Mouse (Mus musculus): Measurements from ENCODE around the gene Cfap74. TPM values are rescaled to one million over a fixed set of nuclear protein-coding genes. Genes with fewer than 3 reads are reported as not detected.

The Cfap74 gene
- 1.5 and 1.8 TPM in 2 replicates for polyA plus RNA-seq (2015; fragmentation: Nextera tagmentation; extraction: Ambion mirVana)

- Histone ChIP-seq H3K4me3 (ENCODE audit: low read length) (peak within 1 kb of the TSS; percentile 54), H3K4me1 (ENCODE audit: insufficient read depth, low read length) (peaks cover 6% of the 10 kb centered on the region; the same call in 1 of the 2 replicates), H3K9me3 (ENCODE audit: low read length) (peaks cover 2% of the 10 kb centered on the region; the same call in 1 of the 2 replicates), H3K27ac (ENCODE audit: low read length) (no peak within 1 kb of the TSS), H3K36me3 (ENCODE audit: insufficient read depth, low read length) (no peaks in the 10 kb centered on the region), H3K4me2 (replicated peaks; ENCODE audit: low read depth, low read length) (peak within 1 kb of the TSS; percentile 74), H3K9ac (replicated peaks; ENCODE audit: low read length) (peak within 1 kb of the TSS; percentile 49), H3K27me3 (ENCODE audit: insufficient read depth, low read length) (no peaks in the 10 kb centered on the region)
- under 1% methylated on average over 35 of the region's 35 CpGs for WGBS
- peak; percentile 97 for ATAC-seq (ENCODE audit: low FRiP score, low TSS enrichment)
Observed at GRCm38 (mm10) chr4:155409058-155409776, at the start of gene Cfap74. Gene Cfap74, plus strand, starts transcription at chr4:155409190.

DNA sequence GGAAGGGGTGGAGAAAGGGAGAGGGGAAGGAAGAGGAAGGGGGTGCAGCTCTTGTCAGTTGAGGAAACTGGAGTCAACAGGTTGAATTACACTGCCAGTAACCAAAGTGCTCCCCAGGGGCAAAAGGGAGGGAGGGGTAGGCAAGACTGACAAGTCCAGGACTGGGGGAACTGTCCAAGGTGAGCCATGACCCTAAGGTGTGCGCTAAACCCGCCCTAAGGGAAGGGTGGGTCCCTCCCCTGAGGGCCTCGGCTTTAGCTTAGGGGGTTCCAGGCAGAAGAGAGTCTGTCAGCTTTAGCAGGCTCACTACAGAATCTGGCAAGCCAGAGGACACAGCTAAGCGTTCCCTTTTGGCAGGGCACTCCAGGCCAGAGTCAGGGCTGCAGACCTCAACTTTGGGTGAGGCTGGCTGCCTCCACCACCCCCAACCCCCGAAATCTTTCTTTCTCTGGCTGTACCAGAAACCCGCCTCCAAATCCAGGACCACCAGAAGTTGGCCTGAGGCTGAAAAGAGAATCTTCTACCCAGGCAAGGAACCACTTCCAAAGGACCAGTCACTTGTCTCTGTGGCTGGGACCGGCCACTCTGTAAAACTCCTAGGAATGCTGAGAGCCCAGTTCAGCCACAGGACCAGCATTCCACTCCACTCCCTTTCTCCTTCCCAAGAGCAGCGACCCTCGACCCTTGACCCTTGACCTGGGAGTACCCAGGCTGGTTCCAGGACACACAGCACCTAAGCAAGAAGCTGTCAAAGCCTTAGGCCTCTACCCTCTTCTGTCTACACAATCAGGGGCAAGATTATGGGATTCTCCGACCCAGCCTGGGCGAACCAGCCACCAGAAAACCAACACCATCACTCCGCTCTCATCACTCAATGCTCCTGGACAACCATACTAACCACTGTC lies 49.2 kb upstream of the Cfap74 start:
- Histone ChIP-seq H3K4me1 (ENCODE audit: insufficient read depth, low read length) (0 out of 2 replicates have a peak, but pooled peaks cover 12% of the 10 kb centered on the region), H3K9ac (replicated peaks; ENCODE audit: low read length) (no peak overlapping the region), H3K27me3 (ENCODE audit: insufficient read depth, low read length) (peaks cover 61% of the 10 kb centered on the region), H3K27ac (ENCODE audit: low read length) (no peak overlapping the region), H3K9me3 (ENCODE audit: low read length) (no peaks in the 10 kb centered on the region), H3K36me3 (ENCODE audit: insufficient read depth, low read length) (no peaks in the 10 kb centered on the region), H3K4me2 (replicated peaks; ENCODE audit: low read depth, low read length) (peak overlapping the region; percentile 61), H3K4me3 (ENCODE audit: low read length) (peak overlapping the region; percentile 58; the same call in 1 of the 2 replicates)
- ATAC-seq (ENCODE audit: low FRiP score, low TSS enrichment), result no peak
- 51% methylated on average over 12 of the region's 12 CpGs for WGBS

DNA sequence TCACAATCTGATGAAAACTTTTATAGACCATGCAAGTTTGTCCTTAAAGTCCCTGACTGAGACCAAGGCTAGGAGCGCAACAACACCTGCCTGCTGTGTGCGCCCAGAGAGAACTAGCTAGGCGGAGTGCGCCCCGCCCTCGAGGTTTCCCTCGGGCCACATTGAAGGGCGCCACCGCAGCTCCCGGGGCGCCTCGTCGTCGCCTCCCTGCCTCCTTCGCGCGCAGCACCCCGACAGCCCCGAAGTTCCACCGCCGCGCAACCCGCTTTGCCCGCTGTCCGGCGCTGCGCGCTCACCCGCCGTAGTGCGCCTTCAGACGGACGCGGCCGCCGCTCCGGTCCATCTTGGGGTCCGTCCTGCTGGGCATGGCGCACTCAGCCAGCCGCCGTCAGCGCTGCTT lies 48.1 kb upstream of the Cfap74 start:
- Histone ChIP-seq H3K4me2 (replicated peaks; ENCODE audit: low read depth, low read length) (peak overlapping the region; percentile 61), H3K27me3 (ENCODE audit: insufficient read depth, low read length) (peaks cover 61% of the 10 kb centered on the region), H3K9me3 (ENCODE audit: low read length) (no peaks in the 10 kb centered on the region), H3K4me1 (ENCODE audit: insufficient read depth, low read length) (0 out of 2 replicates have a peak, but pooled peaks cover 12% of the 10 kb centered on the region), H3K27ac (ENCODE audit: low read length) (peak overlapping the region; percentile 70; the same call in 1 of the 2 replicates), H3K4me3 (ENCODE audit: low read length) (peak overlapping the region; percentile 58), H3K36me3 (ENCODE audit: insufficient read depth, low read length) (no peaks in the 10 kb centered on the region), H3K9ac (replicated peaks; ENCODE audit: low read length) (peak overlapping the region; percentile 67)
- ATAC-seq (ENCODE audit: low FRiP score, low TSS enrichment), result peak; percentile 35
- WGBS, result 1% methylated on average over 40 of the region's 42 CpGs

GRCm38 (mm10) chr4:155361303-155361791 lies 47.6 kb upstream of the Cfap74 start, which contains the start of gene Prkcz:
Gene Prkcz, minus strand, starts transcription at chr4:155361361.
- Histone ChIP-seq H3K27ac (ENCODE audit: low read length) (peak within 1 kb of the TSS; percentile 70; the same call in 1 of the 2 replicates), H3K9me3 (ENCODE audit: low read length) (no peaks in the 10 kb centered on the region), H3K27me3 (ENCODE audit: insufficient read depth, low read length) (peaks cover 61% of the 10 kb centered on the region), H3K4me1 (ENCODE audit: insufficient read depth, low read length) (0 out of 2 replicates have a peak, but pooled peaks cover 12% of the 10 kb centered on the region), H3K4me2 (replicated peaks; ENCODE audit: low read depth, low read length) (peak within 1 kb of the TSS; percentile 61), H3K9ac (replicated peaks; ENCODE audit: low read length) (peak within 1 kb of the TSS; percentile 67), H3K4me3 (ENCODE audit: low read length) (peak within 1 kb of the TSS; percentile 58), H3K36me3 (ENCODE audit: insufficient read depth, low read length) (no peaks in the 10 kb centered on the region)
- WGBS, result under 1% methylated on average over 45 of the region's 51 CpGs
- ATAC-seq (ENCODE audit: low FRiP score, low TSS enrichment), result peak; percentile 98

GRCm38 (mm10) chr4:155362443-155362842 lies 46.5 kb upstream of the Cfap74 start:
- Histone ChIP-seq H3K36me3 (ENCODE audit: insufficient read depth, low read length) (no peaks in the 10 kb centered on the region), H3K27me3 (ENCODE audit: insufficient read depth, low read length) (peaks cover 61% of the 10 kb centered on the region), H3K9ac (replicated peaks; ENCODE audit: low read length) (no peak overlapping the region), H3K4me2 (replicated peaks; ENCODE audit: low read depth, low read length) (peak overlapping the region; percentile 61; the same call in 1 of the 2 replicates), H3K27ac (ENCODE audit: low read length) (no peak overlapping the region), H3K4me1 (ENCODE audit: insufficient read depth, low read length) (0 out of 2 replicates have a peak, but pooled peaks cover 18% of the 10 kb centered on the region), H3K4me3 (ENCODE audit: low read length) (peak overlapping the region; percentile 58), H3K9me3 (ENCODE audit: low read length) (no peaks in the 10 kb centered on the region)
- ATAC-seq (ENCODE audit: low FRiP score, low TSS enrichment), result no peak
- WGBS, result 43% methylated on average over 5 of the region's 5 CpGs

DNA sequence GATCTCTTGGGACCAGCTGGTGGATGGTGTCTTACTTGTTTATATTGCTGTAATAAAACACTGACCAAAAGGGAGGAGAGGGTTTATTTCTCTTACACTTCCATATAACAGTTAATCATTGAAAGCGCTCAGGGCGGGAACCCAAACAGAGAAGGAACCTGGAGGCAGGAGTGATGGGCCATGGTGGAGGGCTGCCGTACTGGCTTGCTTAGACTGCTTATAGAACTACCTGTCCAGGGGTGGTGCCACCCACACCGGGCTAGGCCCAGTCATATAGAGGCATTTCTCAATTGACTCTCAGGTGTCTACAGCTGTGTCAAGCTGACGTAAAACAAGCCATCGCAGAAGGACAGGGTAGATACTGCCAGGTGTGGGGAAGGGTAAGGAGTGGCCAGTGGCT lies 42.2 kb upstream of the Cfap74 start:
- Histone ChIP-seq H3K27ac (ENCODE audit: low read length) (no peak overlapping the region), H3K36me3 (ENCODE audit: insufficient read depth, low read length) (no peaks in the 10 kb centered on the region), H3K4me1 (ENCODE audit: insufficient read depth, low read length) (0 out of 2 replicates have a peak, but pooled peaks cover 13% of the 10 kb centered on the region), H3K27me3 (ENCODE audit: insufficient read depth, low read length) (peaks cover 27% of the 10 kb centered on the region), H3K9ac (replicated peaks; ENCODE audit: low read length) (no peak overlapping the region), H3K4me3 (ENCODE audit: low read length) (no peak overlapping the region), H3K9me3 (ENCODE audit: low read length) (no peaks in the 10 kb centered on the region), H3K4me2 (replicated peaks; ENCODE audit: low read depth, low read length) (no peak overlapping the region)
- no peak for ATAC-seq (ENCODE audit: low FRiP score, low TSS enrichment)
- 43% methylated on average over 6 of the region's 6 CpGs for WGBS

GRCm38 (mm10) chr4:155367739-155368138 lies 41.3 kb upstream of the Cfap74 start:
- Histone ChIP-seq H3K36me3 (ENCODE audit: insufficient read depth, low read length) (no peaks in the 10 kb centered on the region), H3K4me3 (ENCODE audit: low read length) (no peak overlapping the region), H3K9ac (replicated peaks; ENCODE audit: low read length) (no peak overlapping the region), H3K9me3 (ENCODE audit: low read length) (no peaks in the 10 kb centered on the region), H3K27me3 (ENCODE audit: insufficient read depth, low read length) (peaks cover 17% of the 10 kb centered on the region), H3K4me1 (ENCODE audit: insufficient read depth, low read length) (0 out of 2 replicates have a peak, but pooled peaks cover 7% of the 10 kb centered on the region), H3K4me2 (replicated peaks; ENCODE audit: low read depth, low read length) (no peak overlapping the region), H3K27ac (ENCODE audit: low read length) (no peak overlapping the region)
- 77% methylated on average over 9 of the region's 9 CpGs for WGBS
- ATAC-seq (ENCODE audit: low FRiP score, low TSS enrichment), result no peak

DNA sequence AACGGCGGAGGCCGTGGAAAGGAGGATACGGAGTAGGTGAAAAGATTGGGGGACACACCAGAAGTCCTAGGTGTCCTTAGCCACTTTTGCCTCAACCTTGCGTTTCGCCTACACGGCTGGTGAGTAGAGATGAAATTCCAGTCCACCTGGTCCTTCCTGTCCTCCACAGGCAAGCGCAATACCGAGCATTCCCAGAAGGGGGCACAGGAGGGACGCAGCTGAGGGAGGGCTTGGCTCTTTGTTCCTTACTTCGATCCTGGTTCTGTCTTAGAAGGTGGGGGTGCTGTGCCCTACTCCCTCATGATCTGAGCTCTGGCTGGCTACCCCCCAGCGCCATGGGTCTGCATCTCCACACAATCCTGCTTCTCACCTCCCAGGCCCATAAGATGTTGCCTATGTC lies 40.3 kb upstream of the Cfap74 start:
- H3K36me3 ChIP-seq (ENCODE audit: insufficient read depth, low read length), result no peaks in the 10 kb centered on the region
- no peak overlapping the region for H3K9ac ChIP-seq (replicated peaks; ENCODE audit: low read length)
- no peaks in the 10 kb centered on the region for H3K9me3 ChIP-seq (ENCODE audit: low read length)
- H3K4me2 ChIP-seq (replicated peaks; ENCODE audit: low read depth, low read length), result no peak overlapping the region
- ATAC-seq (ENCODE audit: low FRiP score, low TSS enrichment), result no peak
- H3K4me3 ChIP-seq (ENCODE audit: low read length), result no peak overlapping the region
- no peak overlapping the region for H3K27ac ChIP-seq (ENCODE audit: low read length)
- peaks cover 8% of the 10 kb centered on the region; the same call in 1 of the 2 replicates for H3K27me3 ChIP-seq (ENCODE audit: insufficient read depth, low read length)
- WGBS, result 36% methylated on average over 12 of the region's 12 CpGs
- 0 out of 2 replicates have a peak, but pooled peaks cover 7% of the 10 kb centered on the region for H3K4me1 ChIP-seq (ENCODE audit: insufficient read depth, low read length)

All from kidney, embryonic 16.5 days (tissue).